Mouse (Mus musculus) gonadal fat pad, adult 2 months (tissue): ENCODE measurements around the gene Ubl4b. TPM values are rescaled to one million over a fixed set of nuclear protein-coding genes. Genes with fewer than 3 reads are reported as not detected.

Source experiments
- DNase-seq: peaks from one replicate; pipeline ENCODE4 v3.0.0-alpha.2; 2012; ENCODE audit warnings: low read depth
- polyA plus RNA-seq: library from polyadenylated mRNA; depleted of rRNA; stranded (reverse); fragments of >200 nt; gene quantifications from 2 replicates; pipeline ENCODE4 v1.2.3, GENCODE M21; 2012; rRNA removed

Ubl4b gene
- polyA plus RNA-seq, 1 experiment = 2.7 TPM

DNA sequence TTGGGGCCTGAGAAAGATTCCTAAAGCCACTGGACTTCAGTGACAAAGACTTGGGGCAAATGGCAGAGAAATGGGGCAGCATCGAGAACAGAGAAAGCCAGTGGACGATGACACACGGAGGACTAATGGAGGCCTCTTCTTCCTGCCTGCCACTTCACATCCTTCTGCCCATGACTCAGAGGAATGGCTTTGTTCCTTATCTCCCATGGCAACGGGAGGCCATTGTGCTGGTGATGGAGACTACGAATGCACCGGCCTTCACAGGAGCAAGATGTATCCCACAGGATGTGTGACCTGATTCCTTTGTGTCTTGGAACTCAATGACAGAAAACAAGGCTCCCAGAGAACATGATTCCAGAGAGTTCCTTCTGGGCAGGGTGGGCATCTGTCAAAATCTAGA is 30.3 kb downstream of the Ubl4b start:
- DNase-seq = no peak

DNA sequence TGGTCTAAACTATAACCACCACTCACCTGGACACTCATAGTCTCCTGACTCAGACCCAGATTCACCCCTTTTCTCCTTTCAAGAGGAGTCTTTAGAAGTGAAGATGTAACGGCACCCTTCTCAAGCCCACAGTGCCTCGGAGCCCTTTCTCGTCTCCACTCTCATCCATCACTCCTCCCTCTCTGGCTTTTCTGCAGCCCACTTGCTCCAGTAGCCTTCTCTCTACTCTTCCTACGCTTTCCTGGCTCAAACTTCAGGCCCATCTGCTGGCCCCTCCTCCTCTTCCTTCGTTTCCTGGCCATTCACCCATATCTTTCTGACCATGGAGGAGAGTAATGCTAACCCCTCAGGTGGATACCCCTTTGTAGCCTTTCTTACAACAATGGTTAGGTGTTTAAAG is 33.9 kb downstream of the Ubl4b start:
- no peak for DNase-seq

DNA sequence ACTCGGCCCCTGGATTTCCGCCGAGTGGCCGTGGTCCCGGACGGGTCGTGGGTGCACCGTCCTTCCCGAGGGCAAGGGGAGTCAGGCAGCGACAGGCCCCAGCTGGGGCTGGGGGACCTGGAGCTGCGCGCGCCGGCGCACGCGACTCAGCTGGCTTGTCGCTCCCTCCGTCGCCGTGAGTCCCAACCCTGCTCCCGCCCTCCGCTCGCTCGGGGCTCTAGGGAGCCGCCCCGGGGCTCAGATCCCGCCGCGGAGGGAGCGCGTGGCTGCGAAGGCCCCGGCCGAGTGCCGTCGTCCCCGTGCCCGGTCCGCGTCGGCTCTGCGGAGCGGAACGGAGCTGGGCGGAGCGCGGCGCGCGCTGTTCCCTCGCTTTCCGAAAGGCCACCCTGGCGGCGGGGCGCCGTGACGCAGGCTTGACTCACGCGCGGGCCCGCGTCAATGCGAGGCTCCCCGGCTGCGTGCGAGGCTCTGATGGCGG is 37.2 kb downstream of the Ubl4b start, which contains the start of gene Slc6a17:
Slc6a17 (minus strand) TSS at position 388 of the 478 bp plus-strand sequence.
- no peak for DNase-seq

DNA sequence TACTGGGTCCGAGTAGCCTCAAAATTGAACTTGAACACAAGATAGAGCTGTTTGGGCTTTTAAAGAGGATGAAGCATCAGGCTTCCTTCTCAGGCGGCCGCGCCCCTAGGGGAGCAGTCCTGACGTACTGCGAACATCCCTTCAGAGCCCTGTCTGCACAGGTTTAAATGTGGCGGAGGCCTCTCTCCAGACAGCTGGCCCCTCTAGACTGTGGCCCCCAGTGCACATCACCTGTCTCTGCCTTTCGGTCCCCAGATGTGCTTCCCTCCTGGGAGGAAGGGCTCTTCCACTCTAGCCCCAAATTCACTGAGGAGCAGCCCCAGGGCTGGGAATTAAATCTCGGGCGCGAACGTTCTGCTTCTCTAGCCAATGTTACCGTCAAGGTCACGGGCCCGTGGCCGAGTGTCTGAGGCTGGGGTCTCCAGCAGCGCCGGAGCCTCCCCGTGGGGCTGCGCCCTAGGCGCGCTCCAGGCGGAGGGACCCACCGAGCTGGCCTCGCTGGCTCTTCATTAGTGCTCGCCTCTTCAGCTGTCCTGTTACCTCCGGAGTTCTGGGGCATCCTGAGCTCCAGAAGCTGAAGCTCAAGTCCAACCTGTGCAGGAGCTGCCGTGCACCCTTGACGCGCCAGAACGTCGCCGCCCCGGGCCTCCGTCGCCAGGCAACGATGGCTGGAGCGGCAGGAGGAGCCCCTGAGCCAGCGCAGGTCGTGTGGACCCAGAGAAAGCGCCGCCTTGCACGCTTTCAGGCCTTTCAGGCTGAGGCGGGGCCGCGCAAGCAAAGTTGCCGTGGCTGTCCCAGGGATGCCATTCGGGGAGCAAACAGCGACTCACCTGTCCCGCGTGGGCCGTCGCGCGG is 37.9 kb downstream of the Ubl4b start:
- no peak for DNase-seq

DNA sequence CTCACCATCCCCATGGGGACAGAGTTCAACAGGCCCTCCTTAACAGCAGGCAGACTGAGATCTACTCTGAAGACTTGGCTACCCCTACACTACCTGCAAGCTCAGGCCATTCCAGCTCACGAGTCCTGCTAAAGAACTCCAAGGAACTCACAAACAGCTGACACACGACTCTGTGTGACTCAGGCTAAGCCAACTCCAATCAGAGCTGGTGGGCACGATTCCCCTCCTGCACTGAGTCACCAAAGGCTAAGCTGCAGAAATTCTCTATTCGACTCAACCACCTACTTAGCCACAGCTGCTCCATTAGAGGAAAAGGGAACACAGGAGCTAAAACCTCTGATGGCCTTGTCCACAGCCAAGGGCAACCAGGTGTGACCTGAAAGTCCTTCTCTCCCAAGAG is 38.9 kb downstream of the Ubl4b start:
- no peak for DNase-seq

DNA sequence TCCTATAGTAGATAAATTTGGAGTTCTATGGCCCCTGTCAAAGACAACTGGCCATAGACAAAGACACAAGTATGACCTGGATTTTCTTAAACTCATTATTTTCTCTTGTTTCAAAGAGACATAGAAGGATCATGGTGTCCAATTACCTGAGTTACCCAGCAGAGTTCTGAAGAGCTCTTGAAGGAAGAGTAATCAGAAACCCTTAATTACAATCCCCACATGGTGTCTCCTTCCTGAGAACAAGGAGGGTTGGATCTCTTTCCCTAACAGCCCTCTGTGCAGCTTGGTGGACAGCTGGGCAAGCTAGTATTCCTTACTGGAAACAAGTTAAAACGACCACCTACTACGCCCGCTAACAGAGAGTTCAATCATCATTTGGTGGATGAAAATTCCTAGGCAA is 43.5 kb downstream of the Ubl4b start:
- DNase-seq = no peak

DNA sequence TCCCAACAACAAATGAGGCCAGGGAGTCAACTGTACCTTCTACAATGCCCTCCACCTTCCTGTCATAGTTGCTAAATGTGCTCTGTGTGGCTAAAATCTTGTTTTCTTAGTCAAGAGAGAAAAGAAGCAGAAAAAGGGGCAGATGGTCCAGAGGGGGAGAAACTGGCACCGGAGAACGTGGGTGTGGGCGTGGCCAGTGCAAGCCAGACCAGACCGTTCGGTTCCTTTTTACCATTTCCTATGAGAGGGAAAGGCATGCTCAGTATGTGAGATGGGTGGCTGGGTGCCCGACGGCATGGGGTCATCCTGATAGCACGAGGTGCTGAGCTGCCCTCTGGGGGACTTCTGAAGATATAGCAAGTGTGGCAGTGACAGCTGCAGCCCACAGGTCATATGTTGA is 46.2 kb downstream of the Ubl4b start:
- DNase-seq = no peak

DNA sequence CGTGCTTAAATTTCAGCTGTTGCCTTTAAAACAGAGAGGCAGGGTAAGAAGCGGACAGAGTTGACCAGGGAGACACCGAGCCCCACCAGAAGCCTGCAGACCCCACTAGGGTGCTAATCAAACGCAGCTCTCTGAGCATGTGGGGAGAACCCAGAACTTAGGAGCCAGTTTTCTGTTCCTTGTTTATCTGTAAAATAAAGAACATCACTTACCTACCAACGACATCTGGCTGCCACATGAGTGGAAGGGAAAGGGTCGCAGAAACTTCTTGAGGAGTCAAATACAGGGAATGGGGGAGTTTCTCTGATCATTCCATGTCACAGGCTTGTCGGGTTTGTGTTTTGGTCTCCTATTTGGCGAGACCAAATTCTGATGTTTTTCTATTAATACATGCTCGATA is 46.9 kb downstream of the Ubl4b start:
- DNase-seq = no peak

DNA sequence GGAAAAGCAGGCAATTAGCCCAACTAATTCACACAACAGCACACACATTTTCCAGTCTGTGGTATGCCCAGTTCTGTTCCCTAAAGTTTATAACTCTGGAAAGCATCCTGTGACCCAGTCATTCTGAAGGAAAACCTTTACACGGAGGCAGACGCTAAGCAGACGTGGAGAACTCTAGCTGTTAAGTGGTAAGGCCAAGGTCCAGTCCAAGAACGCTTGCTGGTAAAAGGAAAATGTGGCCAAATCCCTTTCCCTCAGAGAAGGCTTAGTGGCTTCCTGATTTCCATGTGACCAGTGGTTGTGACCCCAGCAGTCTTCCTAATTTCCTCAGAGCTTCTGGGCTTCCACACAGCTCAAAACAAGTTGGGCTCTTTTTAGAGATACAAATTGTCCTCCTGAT is 48.3 kb downstream of the Ubl4b start:
- no peak for DNase-seq

DNA sequence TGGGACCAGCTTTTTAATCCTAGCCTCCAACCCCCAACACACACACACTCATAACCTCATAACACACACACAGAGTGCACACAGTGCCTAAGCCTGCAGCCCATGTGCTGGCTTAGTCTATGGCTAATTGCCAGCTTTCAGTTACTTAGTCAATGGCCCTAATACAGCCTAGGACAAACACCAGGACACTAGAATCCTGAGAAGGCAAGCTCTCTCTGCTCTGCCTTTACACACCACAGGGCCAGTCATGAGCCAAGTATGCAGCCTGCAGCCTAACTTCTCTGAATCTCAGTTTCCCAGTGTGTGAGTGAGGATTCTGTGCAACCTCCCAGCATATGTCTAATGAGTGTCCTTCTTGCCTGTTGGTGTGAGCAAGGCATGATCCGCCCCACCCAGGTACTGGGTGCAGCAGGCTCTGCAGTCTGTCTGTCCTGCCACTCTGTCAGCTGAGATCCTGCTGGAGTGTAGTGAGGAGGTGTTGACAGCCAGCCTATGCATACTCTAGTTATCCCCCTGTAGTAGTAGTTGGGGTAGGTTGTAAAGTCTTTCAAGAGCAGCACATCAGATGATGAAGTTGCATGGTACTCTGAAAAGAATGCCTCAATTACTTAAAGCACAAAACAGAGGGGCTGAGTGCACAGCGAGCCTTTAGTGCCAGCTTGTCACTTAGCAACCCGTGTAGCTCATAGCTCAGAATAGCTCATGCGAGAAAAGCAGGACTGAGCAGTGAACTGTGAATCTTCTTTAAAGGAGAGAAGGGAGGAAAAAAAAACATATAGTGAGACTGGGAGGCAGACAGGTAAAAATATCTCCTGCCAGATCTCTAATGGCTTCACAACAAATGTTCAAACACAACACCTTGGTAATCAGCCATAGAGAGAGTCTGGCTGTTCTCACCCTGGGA is 49.2 kb downstream of the Ubl4b start:
- no peak for DNase-seq

DNA sequence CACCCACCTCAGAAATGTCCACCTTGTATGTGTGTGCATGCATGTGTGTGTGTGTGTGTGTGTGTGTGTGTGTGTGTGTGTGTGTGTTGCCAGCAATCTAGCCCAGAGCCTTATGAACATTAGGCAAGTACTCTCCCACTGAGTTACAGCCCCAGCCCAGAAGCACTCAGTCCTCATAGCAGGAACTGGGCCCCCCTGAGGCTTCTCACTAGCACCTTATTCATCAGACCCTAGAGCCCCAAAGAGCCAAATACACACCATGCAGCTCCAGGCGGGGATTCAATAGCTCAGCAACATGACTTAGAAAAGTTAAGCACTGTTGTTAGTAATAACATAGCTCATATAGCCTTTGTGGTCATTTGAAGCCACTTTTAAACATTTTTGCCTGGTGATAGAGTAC is 50.3 kb downstream of the Ubl4b start:
- no peak for DNase-seq

DNA sequence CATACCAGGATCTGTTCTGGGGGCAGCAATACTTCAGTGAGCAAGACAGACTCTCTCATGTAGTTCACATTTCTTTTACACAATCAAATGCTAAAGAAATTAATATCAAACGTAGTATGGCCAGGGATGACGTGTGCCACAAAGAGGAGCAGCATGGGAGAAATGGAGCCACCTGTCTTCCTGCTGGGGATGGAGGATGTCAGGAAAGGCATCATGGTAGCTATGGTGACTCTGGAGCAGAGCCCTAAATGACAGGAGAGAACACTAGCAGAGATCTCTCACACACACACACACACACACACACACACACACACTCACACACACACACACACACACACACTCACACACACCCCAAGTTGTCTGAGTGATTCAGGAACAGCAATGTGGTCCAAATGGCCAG is 51.2 kb downstream of the Ubl4b start:
- no peak for DNase-seq

Other genes starting within 250 kb of the Ubl4b start
- 6.4 and 8.5 TPM in 2 replicates for gene Rbm15, start 221.4 kb downstream of the Ubl4b start, polyA plus RNA-seq
- gene Kcnc4, start 95.5 kb downstream of the Ubl4b start, polyA plus RNA-seq = 25.9 and 26.3 TPM in 2 replicates
- gene Slc6a17, start 37.1 kb downstream of the Ubl4b start, polyA plus RNA-seq = 6.5 and 9.1 TPM in 2 replicates
- gene Alx3, start 40.0 kb upstream of the Ubl4b start, polyA plus RNA-seq = not detected in 2 replicates
- not detected in 2 replicates for gene Gm10961, start 76.2 kb upstream of the Ubl4b start, polyA plus RNA-seq
- gene Strip1, start 76.6 kb upstream of the Ubl4b start, polyA plus RNA-seq = 46.3 and 52.2 TPM in 2 replicates
- gene Ahcyl1, start 141.5 kb upstream of the Ubl4b start, polyA plus RNA-seq = 89.6 and 93.7 TPM in 2 replicates
- gene Csf1, start 205.4 kb upstream of the Ubl4b start, polyA plus RNA-seq = 22.9 and 27.6 TPM in 2 replicates